Mouse (Mus musculus): ENCODE results near the gene Adgrl4.

GRCm38 (mm10) chr3:151392891-151393290 is 44.8 kb upstream of the Adgrl4 start:
- TF ChIP-seq CTCF (IDR thresholded peaks at IDR 0.05; ENCODE audit: control insufficient read depth, insufficient read depth, insufficient read length) (no peak), MYOD1 (IDR thresholded peaks at IDR 0.05; ENCODE audit: control insufficient read depth, insufficient read length, low read depth) (no peak), MAX (IDR thresholded peaks at IDR 0.05) (no peak), MYOG (IDR thresholded peaks at IDR 0.05; ENCODE audit: control insufficient read depth, extremely low read depth, insufficient read length) (no peak), USF1 (IDR thresholded peaks at IDR 0.05; ENCODE audit: low read depth) (no peak), CEBPB (IDR thresholded peaks at IDR 0.05; ENCODE audit: low read depth) (no peak)
